ENCODE assay signal across 9 mouse cellular contexts in the genomic region with DNA sequence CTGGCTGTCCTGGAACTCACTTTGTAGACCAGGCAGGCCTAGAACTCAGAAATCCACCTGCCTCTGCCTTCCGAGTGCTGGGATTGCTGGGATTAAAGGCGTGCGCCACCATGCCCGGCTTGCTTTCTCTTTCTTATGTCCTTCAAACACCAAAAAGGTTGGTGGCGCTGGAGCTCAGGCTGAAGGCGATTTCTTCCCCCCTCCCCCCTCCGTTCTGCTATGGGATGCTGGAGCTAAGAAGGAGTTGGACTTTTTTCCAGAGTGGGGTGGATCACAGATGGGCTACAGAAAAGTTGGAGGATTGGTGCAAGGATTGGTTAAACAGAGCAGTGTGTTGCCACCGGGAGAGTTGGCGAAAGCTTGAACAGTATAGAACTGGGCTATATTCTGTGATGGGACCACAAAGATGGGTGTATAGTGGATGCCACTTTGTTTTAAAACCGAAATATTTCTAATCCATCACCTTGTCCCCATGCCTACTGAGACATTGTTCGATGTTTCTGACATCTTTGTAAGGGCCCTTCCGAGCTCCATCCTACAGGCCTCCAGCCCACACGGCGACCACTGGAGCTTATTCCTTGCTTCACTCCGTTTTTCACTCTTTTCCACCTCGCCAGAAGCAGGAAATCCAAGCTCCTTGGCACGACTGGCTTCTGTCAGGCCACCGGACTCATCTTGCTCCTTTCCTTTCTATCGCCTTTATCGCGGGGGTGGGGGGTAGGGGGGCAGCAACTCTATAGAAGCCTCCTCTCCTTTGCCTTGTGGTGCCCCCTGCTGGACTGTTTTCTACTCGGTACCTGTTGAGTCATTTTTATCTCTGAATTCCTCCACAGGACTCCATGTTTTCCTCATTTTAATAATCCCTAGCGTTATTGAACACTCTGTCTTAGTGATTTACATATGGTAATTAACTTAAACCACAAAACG. TPM values are rescaled to one million over a fixed set of nuclear protein-coding genes. Genes with fewer than 3 reads are reported as not detected.
A peak's percentile ranks its signal among the peaks of the same experiment; 100 is the strongest.
DNase-seq lines count a peak whose midpoint lies in the region; ATAC-seq and TF ChIP-seq lines count a peak whose summit lies in the region.
"Had no signal": no experiment of that assay in that cellular context is flagged by ENCODE, and none has a peak within 500 bp of the region (broad histone marks: within the 10 kb centered on the region; RNA-seq: fewer than 3 reads in every experiment).

No protein-coding gene starts in this region.

- peak; percentile 67 for TF ChIP-seq CTCF in bone marrow macrophage, adult 2 months (IDR thresholded peaks at IDR 0.05; ENCODE audit: low read depth, low read length)

- peaks cover 43% of the 10 kb centered on the region for H3K4me1 ChIP-seq in bone marrow macrophage, adult 2 months (ENCODE audit: control insufficient read depth, insufficient read depth, low read length)
- peaks cover 56% of the 10 kb centered on the region for H3K4me1 ChIP-seq in megakaryocyte, embryonic 14.5 days
- no peaks in the 10 kb centered on the region for H3K4me1 ChIP-seq in stomach, embryonic 15.5 days

- peaks cover 16% of the 10 kb centered on the region for H3K27me3 ChIP-seq in megakaryocyte, embryonic 14.5 days (replicated peaks)
- H3K27me3 ChIP-seq in stomach, embryonic 15.5 days (replicated peaks), result no peaks in the 10 kb centered on the region
- H3K27me3 ChIP-seq: limb, embryonic 15.5 days had no signal

- no peak overlapping the region for H3K9ac ChIP-seq in stomach, embryonic 15.5 days
- H3K9ac ChIP-seq: limb, embryonic 15.5 days had no signal

- no peak overlapping the region for H3K4me3 ChIP-seq in bone marrow macrophage, adult 2 months (ENCODE audit: insufficient read depth, low read length)
- peak overlapping the region; percentile 46 for H3K4me3 ChIP-seq in megakaryocyte, embryonic 14.5 days (replicated peaks)
- no peak overlapping the region for H3K4me3 ChIP-seq in stomach, embryonic 15.5 days (replicated peaks)

- no peak for ATAC-seq in cerebellum, adult (ENCODE audit: insufficient number of reproducible peaks, low FRiP score, low TSS enrichment)
- peak; percentile 39; the same call in 1 of the 2 replicates for ATAC-seq in granulocyte monocyte progenitor cell, adult 5-6 weeks (replicated peaks; ENCODE audit: poor library complexity, severe bottlenecking)
- no peak for ATAC-seq in stomach, embryonic 15.5 days (ENCODE audit: insufficient read depth, low FRiP score, low read depth)

- DNase-seq in cerebellum, postnatal 10 days, result peak; percentile 84 to 86
- peak; percentile 92 for DNase-seq in A20 (ENCODE audit: low read depth, low spot score)
- peak; percentile 90 to 91 for DNase-seq in kidney, postnatal 4 days

- H3K4me2 ChIP-seq in stomach, embryonic 15.5 days, result peak overlapping the region; percentile 35; the same call in 1 of the 2 replicates

- no peaks in the 10 kb centered on the region for H3K36me3 ChIP-seq in megakaryocyte, embryonic 14.5 days (replicated peaks; ENCODE audit: low read length)
- H3K36me3 ChIP-seq in stomach, embryonic 15.5 days, result no peaks in the 10 kb centered on the region
- H3K36me3 ChIP-seq: limb, embryonic 15.5 days had no signal

- no peaks in the 10 kb centered on the region for H3K9me3 ChIP-seq in megakaryocyte, embryonic 14.5 days
- no peaks in the 10 kb centered on the region for H3K9me3 ChIP-seq in stomach, embryonic 15.5 days
- H3K9me3 ChIP-seq: limb, embryonic 15.5 days had no signal

- 44% methylated on average over 24 of the region's 24 CpGs for WGBS in stomach, embryonic 15.5 days

- no peak for TF ChIP-seq POLR2A in bone marrow macrophage, adult 2 months (IDR thresholded peaks at IDR 0.05; ENCODE audit: borderline replicate concordance, low read depth, low read length)

- H3K27ac ChIP-seq in bone marrow macrophage, adult 2 months (ENCODE audit: insufficient read depth, low read depth, low read length), result peak overlapping the region; percentile 69
- no peak overlapping the region for H3K27ac ChIP-seq in stomach, embryonic 15.5 days

RNA-seq across cellular contexts. Expression of a gene that starts 4.4 kb away (rescaled TPM):
- polyA plus RNA-seq in bone marrow macrophage, adult 2 months (2012; ENCODE audit: insufficient read depth, insufficient read length, missing spikeins), result not detected in 2 replicates
- total RNA-seq in granulocyte monocyte progenitor cell, adult 5-6 weeks (2014; fragmentation: Nextera tagmentation), result not detected in 2 replicates
- not detected in 2 replicates for total RNA-seq in granulocyte monocyte progenitor cell, adult 5-6 weeks (2017)
- polyA plus RNA-seq in megakaryocyte, embryonic 14.5 days (2012; ENCODE audit: insufficient read depth, low replicate concordance), result 3.9 TPM in 1 of 2 replicates, not detected in the other
- polyA plus RNA-seq in stomach, embryonic 15.5 days (2015; fragmentation: Nextera tagmentation; extraction: Ambion mirVana), result not detected in 2 replicates
- polyA plus RNA-seq: limb, embryonic 15.5 days had no signal

RNA-seq across cellular contexts. Expression of a gene that starts 13.5 kb away (rescaled TPM):
- polyA plus RNA-seq in bone marrow macrophage, adult 2 months (2012; ENCODE audit: insufficient read depth, insufficient read length, missing spikeins), result 33.0 and 39.4 TPM in 2 replicates
- total RNA-seq in granulocyte monocyte progenitor cell, adult 5-6 weeks (2014; fragmentation: Nextera tagmentation), result 28.2 and 44.7 TPM in 2 replicates
- total RNA-seq in granulocyte monocyte progenitor cell, adult 5-6 weeks (2017), result 48.0 and 56.1 TPM in 2 replicates
- 74.6 and 104 TPM in 2 replicates for polyA plus RNA-seq in megakaryocyte, embryonic 14.5 days (2012; ENCODE audit: insufficient read depth, low replicate concordance)
- 104 and 105 TPM in 2 replicates for polyA plus RNA-seq in stomach, embryonic 15.5 days (2015; fragmentation: Nextera tagmentation; extraction: Ambion mirVana)

RNA-seq across cellular contexts. Expression of a gene that starts 20.3 kb away (rescaled TPM):
- polyA plus RNA-seq in bone marrow macrophage, adult 2 months (2012; ENCODE audit: insufficient read depth, insufficient read length, missing spikeins), result 32.5 and 39.2 TPM in 2 replicates
- 52.0 and 55.5 TPM in 2 replicates for total RNA-seq in granulocyte monocyte progenitor cell, adult 5-6 weeks (2014; fragmentation: Nextera tagmentation)
- total RNA-seq in granulocyte monocyte progenitor cell, adult 5-6 weeks (2017), result 63.7 and 81.2 TPM in 2 replicates
- polyA plus RNA-seq in megakaryocyte, embryonic 14.5 days (2012; ENCODE audit: insufficient read depth, low replicate concordance), result 9.6 and 20.9 TPM in 2 replicates
- 44.5 and 52.0 TPM in 2 replicates for polyA plus RNA-seq in stomach, embryonic 15.5 days (2015; fragmentation: Nextera tagmentation; extraction: Ambion mirVana)

RNA-seq across cellular contexts. Expression of a gene that starts 24.7 kb away (rescaled TPM):
- 854 and 867 TPM in 2 replicates for polyA plus RNA-seq in bone marrow macrophage, adult 2 months (2012; ENCODE audit: insufficient read depth, insufficient read length, missing spikeins)
- 7.7 and 11.1 TPM in 2 replicates for total RNA-seq in granulocyte monocyte progenitor cell, adult 5-6 weeks (2014; fragmentation: Nextera tagmentation)
- 7.0 and 9.1 TPM in 2 replicates for total RNA-seq in granulocyte monocyte progenitor cell, adult 5-6 weeks (2017)
- 3.1 and 26.7 TPM in 2 replicates for polyA plus RNA-seq in megakaryocyte, embryonic 14.5 days (2012; ENCODE audit: insufficient read depth, low replicate concordance)
- 3.3 and 5.2 TPM in 2 replicates for polyA plus RNA-seq in stomach, embryonic 15.5 days (2015; fragmentation: Nextera tagmentation; extraction: Ambion mirVana)

RNA-seq across cellular contexts. Expression of a gene that starts 27.6 kb away (rescaled TPM):
- 5.7 and 6.0 TPM in 2 replicates for polyA plus RNA-seq in bone marrow macrophage, adult 2 months (2012; ENCODE audit: insufficient read depth, insufficient read length, missing spikeins)
- total RNA-seq in granulocyte monocyte progenitor cell, adult 5-6 weeks (2014; fragmentation: Nextera tagmentation), result 11.6 and 16.9 TPM in 2 replicates
- 4.1 and 7.6 TPM in 2 replicates for total RNA-seq in granulocyte monocyte progenitor cell, adult 5-6 weeks (2017)
- polyA plus RNA-seq in megakaryocyte, embryonic 14.5 days (2012; ENCODE audit: insufficient read depth, low replicate concordance), result 1.4 and 11.2 TPM in 2 replicates
- polyA plus RNA-seq in stomach, embryonic 15.5 days (2015; fragmentation: Nextera tagmentation; extraction: Ambion mirVana), result 30.9 and 45.8 TPM in 2 replicates
